Mouse (Mus musculus) heart, embryonic 12.5 days (tissue): ENCODE results near the gene Aqp11. TPM values are rescaled to one million over a fixed set of nuclear protein-coding genes. Genes with fewer than 3 reads are reported as not detected.

Experiments used
- ATAC-seq: fragments of 200-750 bp; cut with Nextera tagmentation; 2 replicates; pipeline ENCODE4 v1.8.0; 2017; ENCODE audit warnings: moderate TSS enrichment, moderate library complexity; ENCODE audit not compliant: insufficient number of reproducible peaks, low FRiP score
- H3K27ac ChIP-seq: fragments of 300-500 bp; sonication (generic); 2 replicates; pipeline ENCODE4 v1.5.1; 2016; ENCODE audit warnings: mild to moderate bottlenecking, moderate library complexity; ENCODE audit not compliant: poor library complexity, severe bottlenecking
- H3K27me3 ChIP-seq: fragments of 300-500 bp; sonication (generic); replicated peaks from 2 replicates; pipeline ENCODE4 v1.6.1; 2016; ENCODE audit warnings: mild to moderate bottlenecking, moderate library complexity
- H3K36me3 ChIP-seq: fragments of 300-500 bp; sonication (generic); 2 replicates; pipeline ENCODE4 v1.6.1; 2016; ENCODE audit warnings: mild to moderate bottlenecking, moderate library complexity
- H3K4me1 ChIP-seq: fragments of 300-500 bp; sonication (generic); replicated peaks from 2 replicates; pipeline ENCODE4 v1.6.1; 2016; ENCODE audit warnings: mild to moderate bottlenecking
- H3K4me2 ChIP-seq: fragments of 300-500 bp; sonication (generic); 2 replicates; pipeline ENCODE4 v1.6.1; 2016; ENCODE audit warnings: mild to moderate bottlenecking, moderate library complexity
- H3K4me3 ChIP-seq: fragments of 300-500 bp; sonication (generic); 2 replicates; pipeline ENCODE4 v1.5.1; 2016; ENCODE audit warnings: mild to moderate bottlenecking
- H3K9ac ChIP-seq: fragments of 300-500 bp; sonication (generic); 2 replicates; pipeline ENCODE4 v1.6.1; 2016; ENCODE audit warnings: mild to moderate bottlenecking, moderate library complexity
- H3K9me3 ChIP-seq: fragments of 300-500 bp; sonication (generic); replicated peaks from 2 replicates; pipeline ENCODE4 v1.6.1; 2016; ENCODE audit warnings: mild to moderate bottlenecking, moderate library complexity
- WGBS: fragments of 180-500 bp; shearing (Covaris S2); methylation state at CpG from one replicate; pipeline ENCODE4 v1.1.7; 2016; 5-methylcytosine and 5-hydroxymethylcytosine counted together
- polyA plus RNA-seq: library from polyadenylated mRNA; unstranded; fragments of >200 nt; fragmentation: Nextera tagmentation; extraction: Ambion mirVana; gene quantifications from 2 replicates; pipeline ENCODE4 v1.2.1, GENCODE M21; 2016

The Aqp11 gene
- polyA plus RNA-seq, 1 experiment from 2014 or later = 2.5 TPM

GRCm38 (mm10) chr7:97725401-97725800 lies 12.7 kb downstream of the Aqp11 start:
- peaks cover 12% of the 10 kb centered on the region for H3K36me3 ChIP-seq
- H3K4me3 ChIP-seq = no peak overlapping the region
- WGBS = 96% methylated on average over 6 of the region's 6 CpGs
- peaks cover 5% of the 10 kb centered on the region for H3K4me1 ChIP-seq
- H3K9me3 ChIP-seq = no peaks in the 10 kb centered on the region
- H3K27ac ChIP-seq = no peak overlapping the region
- H3K27me3 ChIP-seq = no peaks in the 10 kb centered on the region
- no peak overlapping the region for H3K9ac ChIP-seq
- no peak for ATAC-seq
- no peak overlapping the region for H3K4me2 ChIP-seq

GRCm38 (mm10) chr7:97723646-97724538 lies 14.2 kb downstream of the Aqp11 start:
- H3K4me2 ChIP-seq = no peak overlapping the region
- no peak overlapping the region for H3K27ac ChIP-seq
- no peak overlapping the region for H3K4me3 ChIP-seq
- H3K27me3 ChIP-seq = no peaks in the 10 kb centered on the region
- 80% methylated on average over 11 of the region's 11 CpGs for WGBS
- no peaks in the 10 kb centered on the region for H3K9me3 ChIP-seq
- no peak overlapping the region for H3K9ac ChIP-seq
- H3K36me3 ChIP-seq = peaks cover 21% of the 10 kb centered on the region
- 0 out of 2 replicates have a peak, but pooled peaks cover 3% of the 10 kb centered on the region for H3K4me1 ChIP-seq
- ATAC-seq = no peak

GRCm38 (mm10) chr7:97722278-97722918 lies 15.7 kb downstream of the Aqp11 start:
- no peak overlapping the region for H3K4me2 ChIP-seq
- no peaks in the 10 kb centered on the region for H3K9me3 ChIP-seq
- no peak overlapping the region for H3K4me3 ChIP-seq
- no peak for ATAC-seq
- no peaks in the 10 kb centered on the region for H3K27me3 ChIP-seq
- H3K9ac ChIP-seq = no peak overlapping the region
- 89% methylated on average over 7 of the region's 7 CpGs for WGBS
- H3K4me1 ChIP-seq = 0 out of 2 replicates have a peak, but pooled peaks cover 3% of the 10 kb centered on the region
- H3K36me3 ChIP-seq = peaks cover 28% of the 10 kb centered on the region
- no peak overlapping the region for H3K27ac ChIP-seq

GRCm38 (mm10) chr7:97720109-97720508 lies 18.0 kb downstream of the Aqp11 start:
- 80% methylated on average over 5 of the region's 5 CpGs for WGBS
- peaks cover 50% of the 10 kb centered on the region for H3K36me3 ChIP-seq
- no peak overlapping the region for H3K4me3 ChIP-seq
- no peak overlapping the region for H3K4me2 ChIP-seq
- no peak overlapping the region for H3K9ac ChIP-seq
- no peak overlapping the region for H3K27ac ChIP-seq
- no peaks in the 10 kb centered on the region for H3K9me3 ChIP-seq
- H3K27me3 ChIP-seq = no peaks in the 10 kb centered on the region
- no peak for ATAC-seq
- 0 out of 2 replicates have a peak, but pooled peaks cover 3% of the 10 kb centered on the region for H3K4me1 ChIP-seq

- no peaks in the 10 kb centered on the region for H3K27me3 ChIP-seq
- no peak overlapping the region for H3K9ac ChIP-seq
- H3K27ac ChIP-seq = no peak overlapping the region
- WGBS = 83% methylated on average over 5 of the region's 5 CpGs
- H3K4me3 ChIP-seq = no peak overlapping the region
- H3K4me1 ChIP-seq = 0 out of 2 replicates have a peak, but pooled peaks cover 3% of the 10 kb centered on the region
- peaks cover 60% of the 10 kb centered on the region for H3K36me3 ChIP-seq
- ATAC-seq = no peak
- no peak overlapping the region for H3K4me2 ChIP-seq
- peaks cover 6% of the 10 kb centered on the region for H3K9me3 ChIP-seq
Observed at GRCm38 (mm10) chr7:97719078-97719477, 19.0 kb downstream of the Aqp11 start.

- Histone ChIP-seq H3K27ac (no peak overlapping the region), H3K4me2 (no peak overlapping the region), H3K9me3 (peaks cover 6% of the 10 kb centered on the region), H3K36me3 (peaks cover 70% of the 10 kb centered on the region), H3K27me3 (no peaks in the 10 kb centered on the region), H3K4me3 (no peak overlapping the region), H3K9ac (no peak overlapping the region), H3K4me1 (0 out of 2 replicates have a peak, but pooled peaks cover 3% of the 10 kb centered on the region)
- WGBS = 90% methylated on average over 1 of the region's 1 CpGs
- ATAC-seq = no peak
Observed at GRCm38 (mm10) chr7:97717326-97717725, 20.8 kb downstream of the Aqp11 start.

- WGBS = 93% methylated on average over 5 of the region's 5 CpGs
- no peak overlapping the region for H3K9ac ChIP-seq
- peaks cover 6% of the 10 kb centered on the region for H3K9me3 ChIP-seq
- H3K4me1 ChIP-seq = no peaks in the 10 kb centered on the region
- H3K27ac ChIP-seq = no peak overlapping the region
- H3K27me3 ChIP-seq = no peaks in the 10 kb centered on the region
- ATAC-seq = no peak
- peaks cover 71% of the 10 kb centered on the region for H3K36me3 ChIP-seq
- H3K4me2 ChIP-seq = no peak overlapping the region
- H3K4me3 ChIP-seq = no peak overlapping the region
Observed at GRCm38 (mm10) chr7:97714651-97715050, 23.4 kb downstream of the Aqp11 start.

GRCm38 (mm10) chr7:97709204-97709603 lies 28.9 kb downstream of the Aqp11 start:
- Histone ChIP-seq H3K4me1 (peaks cover 14% of the 10 kb centered on the region), H3K4me3 (no peak overlapping the region), H3K9ac (no peak overlapping the region), H3K4me2 (no peak overlapping the region), H3K36me3 (peaks cover 20% of the 10 kb centered on the region), H3K9me3 (no peaks in the 10 kb centered on the region), H3K27me3 (no peaks in the 10 kb centered on the region), H3K27ac (no peak overlapping the region)
- ATAC-seq = no peak
- WGBS = 80% methylated on average over 3 of the region's 3 CpGs

GRCm38 (mm10) chr7:97707809-97708208 lies 30.3 kb downstream of the Aqp11 start:
- Histone ChIP-seq H3K27ac (no peak overlapping the region), H3K27me3 (no peaks in the 10 kb centered on the region), H3K36me3 (peaks cover 11% of the 10 kb centered on the region), H3K9ac (0 out of 2 replicates have a peak overlapping the region, but pooled peaks have one; percentile 24), H3K9me3 (no peaks in the 10 kb centered on the region), H3K4me1 (peaks cover 14% of the 10 kb centered on the region), H3K4me2 (no peak overlapping the region), H3K4me3 (no peak overlapping the region)
- no peak for ATAC-seq
- WGBS = 71% methylated on average over 5 of the region's 5 CpGs

- Histone ChIP-seq H3K27me3 (no peaks in the 10 kb centered on the region), H3K9ac (no peak overlapping the region), H3K4me1 (peaks cover 14% of the 10 kb centered on the region), H3K36me3 (peaks cover 6% of the 10 kb centered on the region), H3K9me3 (no peaks in the 10 kb centered on the region), H3K4me3 (no peak overlapping the region), H3K27ac (no peak overlapping the region), H3K4me2 (no peak overlapping the region)
- ATAC-seq = no peak
- 82% methylated on average over 4 of the region's 4 CpGs for WGBS
Observed at GRCm38 (mm10) chr7:97707123-97707522, 31.0 kb downstream of the Aqp11 start.

- Histone ChIP-seq H3K4me3 (no peak overlapping the region), H3K36me3 (peaks cover 20% of the 10 kb centered on the region), H3K27me3 (no peaks in the 10 kb centered on the region), H3K9me3 (no peaks in the 10 kb centered on the region; the same call in 1 of the 2 replicates), H3K27ac (no peak overlapping the region), H3K4me1 (peaks cover 4% of the 10 kb centered on the region; the same call in 1 of the 2 replicates), H3K9ac (no peak overlapping the region), H3K4me2 (no peak overlapping the region)
- WGBS = 83% methylated on average over 6 of the region's 6 CpGs
- no peak for ATAC-seq
Observed at GRCm38 (mm10) chr7:97701106-97701505, 37.0 kb downstream of the Aqp11 start.
